Mouse (Mus musculus) MEL (cell line): ENCODE results near the gene Nectin2. TPM values are rescaled to one million over a fixed set of nuclear protein-coding genes. Genes with fewer than 3 reads are reported as not detected.

Source experiments
- DNase-seq: peaks from one replicate; pipeline ENCODE4 v3.0.0; 2011; ENCODE audit warnings: low read depth, low spot score
- H3K27ac ChIP-seq: 2 replicates; pipeline ENCODE4 v1.5.1; 2012; ENCODE audit warnings: low read depth, mild to moderate bottlenecking, control low read depth, low read length, moderate library complexity; ENCODE audit not compliant: control insufficient read depth
- H3K27me3 ChIP-seq, 2 experiments: fragments of 150-350 bp in 1 of 2; sonication (generic) in 1 of 2; 2 replicates each; pipeline ENCODE4 v1.6.1; 2012; ENCODE audit warnings: low read length in 2 of 2, mild to moderate bottlenecking in 2 of 2, improper control_type of control experiment in 1 of 2, moderate library complexity in 1 of 2; ENCODE audit not compliant: insufficient read depth in 2 of 2, control insufficient read depth in 1 of 2
- H3K36me3 ChIP-seq, 2 experiments: 2 replicates each; pipeline ENCODE4 v1.6.1; 2012 to 2014; ENCODE audit warnings: low read length in 2 of 2, improper control_type of control experiment in 1 of 2, inconsistent platforms in 1 of 2, mild to moderate bottlenecking in 1 of 2; ENCODE audit not compliant: insufficient read depth in 2 of 2, control insufficient read depth in 1 of 2
- H3K4me1 ChIP-seq, 2 experiments: fragments of 150-350 bp in 1 of 2; sonication (generic) in 1 of 2; 2 replicates each; pipeline ENCODE4 v1.6.1; 2012; ENCODE audit warnings: low read length in 2 of 2, improper control_type of control experiment in 1 of 2, mild to moderate bottlenecking in 1 of 2; ENCODE audit not compliant: insufficient read depth in 2 of 2, control insufficient read depth in 1 of 2
- H3K4me3 ChIP-seq, 2 experiments: fragments of 150-350 bp in 1 of 2; sonication (generic) in 1 of 2; 2 replicates each; pipeline ENCODE4 v1.5.1; 2012; ENCODE audit warnings: low read depth in 2 of 2, low read length in 2 of 2, mild to moderate bottlenecking in 2 of 2, moderate library complexity in 2 of 2, control low read depth in 1 of 2, improper control_type of control experiment in 1 of 2; ENCODE audit not compliant: control insufficient read depth in 1 of 2, insufficient read depth in 1 of 2
- H3K79me2 ChIP-seq: 2 replicates; pipeline ENCODE4 v1.6.1; 2012; ENCODE audit warnings: mild to moderate bottlenecking, low read length, moderate library complexity; ENCODE audit not compliant: control insufficient read depth, poor library complexity, insufficient read depth
- H3K9ac ChIP-seq: 2 replicates; pipeline ENCODE4 v1.6.1; 2012; ENCODE audit warnings: low read depth, mild to moderate bottlenecking, control low read depth, low read length, moderate library complexity; ENCODE audit not compliant: control insufficient read depth, poor library complexity, severe bottlenecking
- H3K9me3 ChIP-seq: fragments of 150-350 bp; sonication (generic); replicated peaks from 2 replicates; pipeline ENCODE4 v1.6.1; 2012; ENCODE audit warnings: mild to moderate bottlenecking, low read length, improper control_type of control experiment, moderate library complexity; ENCODE audit not compliant: insufficient read depth
- BHLHE40 ChIP-seq: IDR thresholded peaks from 2 replicates; pipeline ENCODE4 v1.6.1; 2012; ENCODE audit warnings: low read depth, mild to moderate bottlenecking, inconsistent platforms, low read length, improper control_type of control experiment, borderline replicate concordance
- CHD1 ChIP-seq: IDR thresholded peaks from 2 replicates; pipeline ENCODE4 v1.6.1; 2012; ENCODE audit warnings: low read depth, mild to moderate bottlenecking, inconsistent platforms, low read length, improper control_type of control experiment
- CHD2 ChIP-seq: IDR thresholded peaks from 2 replicates; pipeline ENCODE4 v1.6.1; 2011; ENCODE audit warnings: low read length, improper control_type of control experiment
- CTCF ChIP-seq, 3 experiments: IDR thresholded peaks in 2 of 3; conservative IDR thresholded peaks in 1 of 3; 2 replicates each; pipeline ENCODE4 v1.5.1; 2011 to 2012; ENCODE audit warnings: low read length in 3 of 3, low read depth in 2 of 3, mild to moderate bottlenecking in 2 of 3, improper control_type of control experiment in 1 of 3, inconsistent platforms in 1 of 3, mixed read lengths in 1 of 3, moderate library complexity in 1 of 3; ENCODE audit not compliant: control insufficient read depth in 1 of 3, insufficient read depth in 1 of 3, poor library complexity in 1 of 3, severe bottlenecking in 1 of 3
- EP300 ChIP-seq, 2 experiments: IDR thresholded peaks; 2 replicates each; pipeline ENCODE4 v1.6.1; 2011; ENCODE audit warnings: improper control_type of control experiment in 2 of 2, low read length in 2 of 2, low read depth in 1 of 2, mild to moderate bottlenecking in 1 of 2
- ETS1 ChIP-seq: IDR thresholded peaks from 2 replicates; pipeline ENCODE4 v1.6.1; 2012; ENCODE audit warnings: low read depth, mild to moderate bottlenecking, inconsistent platforms, low read length, improper control_type of control experiment, moderate library complexity
- HCFC1 ChIP-seq: IDR thresholded peaks from 2 replicates; pipeline ENCODE4 v1.6.1; 2012; ENCODE audit warnings: low read depth, mild to moderate bottlenecking, inconsistent platforms, low read length, improper control_type of control experiment, moderate library complexity
- JUND ChIP-seq: IDR thresholded peaks from 2 replicates; pipeline ENCODE4 v1.6.1; 2011; ENCODE audit warnings: low read depth, mild to moderate bottlenecking, improper control_type of control experiment, low read length
- MAFK ChIP-seq: IDR thresholded peaks from 2 replicates; pipeline ENCODE4 v1.6.1; 2011; ENCODE audit warnings: low read depth, mild to moderate bottlenecking, low read length, improper control_type of control experiment, borderline replicate concordance
- MAX ChIP-seq: IDR thresholded peaks from 2 replicates; pipeline ENCODE4 v1.6.1; 2011; ENCODE audit warnings: low read length, improper control_type of control experiment
- MAZ ChIP-seq: IDR thresholded peaks from 2 replicates; pipeline ENCODE4 v1.6.1; 2012; ENCODE audit warnings: low read depth, mild to moderate bottlenecking, inconsistent platforms, low read length, improper control_type of control experiment
- MYC ChIP-seq: IDR thresholded peaks from 2 replicates; pipeline ENCODE4 v1.6.1; 2011; ENCODE audit warnings: low read depth, mild to moderate bottlenecking, low read length, improper control_type of control experiment, moderate library complexity
- NELFE ChIP-seq: IDR thresholded peaks from 2 replicates; pipeline ENCODE4 v1.6.1; 2011; ENCODE audit warnings: low read depth, low read length, improper control_type of control experiment
- POLR2AphosphoS2 ChIP-seq: IDR thresholded peaks from 2 replicates; pipeline ENCODE4 v1.6.1; 2011; ENCODE audit warnings: low read length, improper control_type of control experiment
- POLR2AphosphoS5 ChIP-seq: IDR thresholded peaks from 2 replicates; pipeline ENCODE4 v1.6.1; 2012; ENCODE audit warnings: low read depth, borderline replicate concordance, mild to moderate bottlenecking, inconsistent platforms, low read length, moderate library complexity, mixed read lengths
- RAD21 ChIP-seq: IDR thresholded peaks from 2 replicates; pipeline ENCODE4 v1.6.1; 2011; ENCODE audit warnings: mild to moderate bottlenecking, low read depth, low read length, improper control_type of control experiment
- RCOR1 ChIP-seq: IDR thresholded peaks from 2 replicates; pipeline ENCODE4 v1.6.1; 2012; ENCODE audit warnings: low read depth, mild to moderate bottlenecking, inconsistent platforms, low read length, improper control_type of control experiment
- SMC3 ChIP-seq: IDR thresholded peaks from 2 replicates; pipeline ENCODE4 v1.6.1; 2011; ENCODE audit warnings: low read depth, low read length, improper control_type of control experiment
- TBP ChIP-seq: IDR thresholded peaks from 2 replicates; pipeline ENCODE4 v1.8.0; 2011; ENCODE audit warnings: low read depth, low read length, improper control_type of control experiment
- TCF12 ChIP-seq: IDR thresholded peaks from 2 replicates; pipeline ENCODE4 v1.6.1; 2014; ENCODE audit warnings: low read depth, mild to moderate bottlenecking, inconsistent platforms, low read length, improper control_type of control experiment, moderate library complexity
- UBTF ChIP-seq: IDR thresholded peaks from 2 replicates; pipeline ENCODE4 v1.6.1; 2012; ENCODE audit warnings: low read depth, mild to moderate bottlenecking, inconsistent platforms, low read length, improper control_type of control experiment, moderate library complexity, borderline replicate concordance; ENCODE audit not compliant: insufficient read depth
- USF1 ChIP-seq: IDR thresholded peaks from 2 replicates; pipeline ENCODE4 v1.6.1; 2014; ENCODE audit warnings: low read depth, mild to moderate bottlenecking, inconsistent platforms, low read length, improper control_type of control experiment, moderate library complexity
- USF2 ChIP-seq, 2 experiments: IDR thresholded peaks; 2 replicates each; pipeline ENCODE4 v1.6.1; 2011 to 2012; ENCODE audit warnings: improper control_type of control experiment in 2 of 2, low read length in 2 of 2, borderline replicate concordance in 1 of 2, inconsistent platforms in 1 of 2, low read depth in 1 of 2, mild to moderate bottlenecking in 1 of 2; ENCODE audit not compliant: insufficient read depth in 1 of 2
- ZC3H11A ChIP-seq: IDR thresholded peaks from 2 replicates; pipeline ENCODE4 v1.6.1; 2012; ENCODE audit warnings: low read depth, mild to moderate bottlenecking, inconsistent platforms, low read length, improper control_type of control experiment
- ZMIZ1 ChIP-seq: IDR thresholded peaks from 2 replicates; pipeline ENCODE4 v1.6.1; 2012; ENCODE audit warnings: low read depth, mild to moderate bottlenecking, inconsistent platforms, low read length, improper control_type of control experiment, moderate library complexity
- ZNF384 ChIP-seq: IDR thresholded peaks from 2 replicates; pipeline ENCODE4 v1.6.1; 2012; ENCODE audit warnings: low read depth, mild to moderate bottlenecking, inconsistent platforms, low read length, improper control_type of control experiment
- polyA plus RNA-seq, 2 experiments: library from polyadenylated mRNA; stranded (reverse) in 1 of 2; unstranded in 1 of 2; fragments of >175 nt in 1 of 2; fragments of >200 nt in 1 of 2; gene quantifications; 2 replicates each; pipeline versions ENCODE4 v1.2.1 to v1.2.4; 2012; ENCODE audit warnings: low replicate concordance in 2 of 2, low read depth in 1 of 2; ENCODE audit not compliant: insufficient read length in 2 of 2, insufficient read depth in 1 of 2, missing spikeins in 1 of 2
- total RNA-seq: library from RNA; depleted of rRNA; stranded (reverse); fragments of 300-350 nt; gene quantifications from 2 replicates; pipeline ENCODE4 v1.2.3, GENCODE M21; 2012

Nectin2 gene
- total and polyA plus RNA-seq, 3 experiments = 6.9 to 25.6 TPM; not detected in 1

GRCm38 (mm10) chr7:19705271-19705670, 45.0 kb downstream of the Nectin2 start:
- no peak for DNase-seq
- H3K4me1 ChIP-seq = peaks cover 0 to 18% of the 10 kb centered on the region in 2 experiments; a peak in 2 of 4 replicates
- peaks cover 11 to 13% of the 10 kb centered on the region in 2 experiments for H3K36me3 ChIP-seq

GRCm38 (mm10) chr7:19704475-19704874, 45.8 kb downstream of the Nectin2 start:
- H3K27ac ChIP-seq = no peak overlapping the region
- H3K79me2 ChIP-seq = no peaks in the 10 kb centered on the region; the same call in 1 of the 2 replicates
- peaks cover 0 to 22% of the 10 kb centered on the region in 2 experiments; a peak in 2 of 4 replicates for H3K4me1 ChIP-seq
- no peak for TF ChIP-seq BHLHE40
- no peak for TF ChIP-seq JUND
- no peak for TF ChIP-seq CTCF (IDR thresholded peaks at IDR 0.05 in 2 of 3, conservative IDR thresholded peaks at IDR 0.05 in 1 of 3; ENCODE audit: control insufficient read depth in 1 of 3, insufficient read depth in 1 of 3, low read depth in 2 of 3, low read length in 3 of 3, poor library complexity in 1 of 3, severe bottlenecking in 1 of 3)
- no peak for TF ChIP-seq MAX
- no peak for TF ChIP-seq POLR2AphosphoS5
- no peak for TF ChIP-seq NELFE
- TF ChIP-seq HCFC1 = no peak
- TF ChIP-seq ZMIZ1 = no peak
- no peak for TF ChIP-seq USF1
- no peak for TF ChIP-seq RCOR1
- TF ChIP-seq MYC = no peak
- no peak for TF ChIP-seq MAZ
- peak; percentile 63; the same call in 1 of the 2 replicates for TF ChIP-seq TCF12
- TF ChIP-seq CHD1 = no peak
- no peak for TF ChIP-seq MAFK
- TF ChIP-seq UBTF = no peak
- TF ChIP-seq TBP = 0 out of 2 replicates have a peak, but pooled peaks have one; percentile 19
- no peak for TF ChIP-seq ZNF384
- TF ChIP-seq POLR2AphosphoS2 = no peak
- TF ChIP-seq EP300 (IDR thresholded peaks at IDR 0.05; ENCODE audit: low read depth in 1 of 2, low read length in 2 of 2) = peak; percentile 15 to 53; a peak in 1 of 4 replicates
- TF ChIP-seq ETS1 = 0 out of 2 replicates have a peak, but pooled peaks have one; percentile 11
- TF ChIP-seq RAD21 = no peak
- no peak for TF ChIP-seq CHD2
- TF ChIP-seq USF2 (IDR thresholded peaks at IDR 0.05; ENCODE audit: borderline replicate concordance in 1 of 2, insufficient read depth in 1 of 2, low read depth in 1 of 2, low read length in 2 of 2) = no peak
- TF ChIP-seq ZC3H11A = no peak
- no peak for TF ChIP-seq SMC3
- TF ChIP-seq, all 39 proteins: peak for 4
- Histone ChIP-seq H3K4me3 (no peak overlapping the region), H3K9me3 (no peaks in the 10 kb centered on the region), H3K36me3 (peaks cover 13 to 16% of the 10 kb centered on the region in 2 experiments), H3K27me3 (no peaks in the 10 kb centered on the region), H3K9ac (no peak overlapping the region)
- no peak for DNase-seq

More at GRCm38 (mm10) chr7:19705271-19705670, 45.0 kb downstream of the Nectin2 start:
- Histone ChIP-seq H3K27me3 (no peaks in the 10 kb centered on the region), H3K9me3 (no peaks in the 10 kb centered on the region), H3K9ac (no peak overlapping the region), H3K4me3 (no peak overlapping the region), H3K79me2 (no peaks in the 10 kb centered on the region; the same call in 1 of the 2 replicates), H3K27ac (no peak overlapping the region)
- TF ChIP-seq JUND (no peak), EP300 (IDR thresholded peaks at IDR 0.05; ENCODE audit: low read depth in 1 of 2, low read length in 2 of 2) (no peak), POLR2AphosphoS5 (no peak), RCOR1 (no peak), BHLHE40 (no peak), TCF12 (no peak)
